Mouse (Mus musculus): ENCODE measurements around the gene Tbc1d10c. TPM values are rescaled to one million over a fixed set of nuclear protein-coding genes. Genes with fewer than 3 reads are reported as not detected.

Gene Tbc1d10c
- total RNA-seq, 2 experiments from 2014 or later = 3.2 to 3.8 TPM

GRCm38 (mm10) chr19:4216041-4216685, 25.1 kb upstream of the Tbc1d10c start:
- no peak for DNase-seq

GRCm38 (mm10) chr19:4215451-4215840, 24.4 kb upstream of the Tbc1d10c start:
- no peak for DNase-seq

GRCm38 (mm10) chr19:4214771-4215450, 23.8 kb upstream of the Tbc1d10c start:
- DNase-seq = peak; percentile 44

GRCm38 (mm10) chr19:4214071-4214770, 23.1 kb upstream of the Tbc1d10c start, which contains the start of the genes Clcf1 and AC109138.7:
Gene Clcf1 (plus strand): TSS chr19:4214238.
Gene AC109138.7 (plus strand): TSS chr19:4214357.
- peak; percentile 49 for DNase-seq

GRCm38 (mm10) chr19:4213524-4213974, 22.5 kb upstream of the Tbc1d10c start:
- no peak for DNase-seq

GRCm38 (mm10) chr19:4211891-4212588, 21.0 kb upstream of the Tbc1d10c start:
- DNase-seq = no peak

GRCm38 (mm10) chr19:4208563-4208962, 17.5 kb upstream of the Tbc1d10c start:
- no peak for DNase-seq

GRCm38 (mm10) chr19:4206971-4207370, 15.9 kb upstream of the Tbc1d10c start:
- peak; percentile 62 for DNase-seq

GRCm38 (mm10) chr19:4204889-4205288, 13.8 kb upstream of the Tbc1d10c start:
- DNase-seq = no peak

- no peak for DNase-seq
These were observed 12.7 kb upstream of the Tbc1d10c start for GRCm38 (mm10) chr19:4203604-4204326.

GRCm38 (mm10) chr19:4203148-4203547, 12.1 kb upstream of the Tbc1d10c start:
- DNase-seq = no peak

- no peak for DNase-seq
These were observed 11.1 kb upstream of the Tbc1d10c start for GRCm38 (mm10) chr19:4202149-4202548.

- DNase-seq = peak; percentile 95
These were observed 10.3 kb upstream of the Tbc1d10c start, which contains the start of gene Rad9a for GRCm38 (mm10) chr19:4201291-4201909. Gene Rad9a (minus strand): TSS chr19:4201662.

- no peak for DNase-seq
These were observed 6.1 kb upstream of the Tbc1d10c start for GRCm38 (mm10) chr19:4197180-4197579.

GRCm38 (mm10) chr19:4196548-4196947, 5.5 kb upstream of the Tbc1d10c start:
- no peak for DNase-seq

GRCm38 (mm10) chr19:4196048-4196447, 5.0 kb upstream of the Tbc1d10c start:
- DNase-seq = no peak

- DNase-seq = no peak
These were observed 3.9 kb upstream of the Tbc1d10c start for GRCm38 (mm10) chr19:4194776-4195650.

GRCm38 (mm10) chr19:4194021-4194724, 3.1 kb upstream of the Tbc1d10c start:
- DNase-seq = no peak

GRCm38 (mm10) chr19:4193129-4193528, 2.0 kb upstream of the Tbc1d10c start:
- DNase-seq = no peak

All from gastrocnemius, postnatal 10 days (tissue).